Mouse (Mus musculus): ENCODE measurements around the gene Ankrd6. TPM values are rescaled to one million over a fixed set of nuclear protein-coding genes. Genes with fewer than 3 reads are reported as not detected.
A peak's percentile ranks its signal among the peaks of the same experiment; 100 is the strongest.
"Not testable (repeated sequence)": the region's sequence is repeated elsewhere in the genome, so short reads cannot be mapped to it uniquely, and the experiment has no call there.

Gene Ankrd6
- 2.8 and 5.0 TPM in 2 replicates for total RNA-seq (2017)

DNA sequence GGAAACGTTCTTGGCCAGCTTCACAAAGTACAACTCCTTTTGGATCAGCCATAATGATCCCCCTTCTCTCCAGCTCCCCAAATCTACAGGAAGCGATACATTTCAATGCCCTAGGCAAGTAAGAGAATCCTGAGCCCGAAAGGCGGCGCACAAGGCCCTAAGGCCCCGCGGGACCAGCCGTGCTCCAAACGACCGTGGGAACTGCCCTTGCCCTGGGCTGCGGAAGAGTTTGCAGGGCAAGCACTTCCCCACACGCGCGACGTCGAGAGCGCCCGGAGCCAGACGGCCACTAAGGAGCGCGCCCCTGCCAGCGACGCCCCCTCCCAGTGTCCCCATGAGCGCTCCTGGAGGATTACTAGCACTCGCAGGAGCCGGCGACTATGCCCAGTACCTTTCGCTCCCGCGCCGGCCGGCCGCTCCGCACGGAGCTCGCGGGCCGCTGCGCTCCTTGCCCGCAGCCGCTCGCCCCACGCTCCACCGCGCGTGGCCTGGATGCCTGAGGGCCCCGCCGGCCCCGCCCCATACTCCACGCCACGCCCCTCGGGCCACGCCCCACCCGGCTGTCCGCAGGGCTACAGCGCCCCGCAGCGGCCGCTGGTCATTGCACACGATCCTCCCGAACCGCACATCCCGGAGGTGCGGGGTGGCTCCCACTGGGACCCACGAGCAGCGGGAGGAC is at the start of gene Ankrd6:
TSS of gene Ankrd6 (minus strand) at position 486 of the 679 bp plus-strand sequence.
- ATAC-seq (replicated peaks in 1 of 2; ENCODE audit: insufficient read depth in 1 of 2, low FRiP score in 2 of 2, low TSS enrichment in 1 of 2, low read depth in 1 of 2, poor library complexity in 2 of 2, severe bottlenecking in 2 of 2): peak; percentile 73 to 87

DNA sequence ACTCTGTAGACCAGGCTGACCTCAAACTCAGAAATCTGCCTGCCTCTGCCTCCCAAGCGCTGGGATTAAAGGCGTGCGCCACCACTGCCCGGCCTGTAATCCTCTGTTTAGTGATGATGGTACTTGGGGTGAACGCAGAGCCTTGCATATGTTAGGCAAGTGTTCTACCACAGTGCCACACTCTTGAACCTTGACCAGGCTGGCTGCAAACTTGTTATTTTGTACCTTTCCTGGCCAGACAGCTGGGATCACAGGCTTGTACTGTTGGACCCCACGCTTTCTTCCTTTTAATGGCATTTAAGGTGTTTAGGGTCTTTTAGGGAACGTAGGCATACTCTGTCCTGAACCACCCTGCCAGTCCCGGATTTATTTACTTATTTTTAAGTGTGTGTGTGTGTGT is 48.4 kb upstream of the Ankrd6 start:
- no peak for ATAC-seq (replicated peaks in 1 of 2; ENCODE audit: insufficient read depth in 1 of 2, low FRiP score in 2 of 2, low TSS enrichment in 1 of 2, low read depth in 1 of 2, poor library complexity in 2 of 2, severe bottlenecking in 2 of 2)

DNA sequence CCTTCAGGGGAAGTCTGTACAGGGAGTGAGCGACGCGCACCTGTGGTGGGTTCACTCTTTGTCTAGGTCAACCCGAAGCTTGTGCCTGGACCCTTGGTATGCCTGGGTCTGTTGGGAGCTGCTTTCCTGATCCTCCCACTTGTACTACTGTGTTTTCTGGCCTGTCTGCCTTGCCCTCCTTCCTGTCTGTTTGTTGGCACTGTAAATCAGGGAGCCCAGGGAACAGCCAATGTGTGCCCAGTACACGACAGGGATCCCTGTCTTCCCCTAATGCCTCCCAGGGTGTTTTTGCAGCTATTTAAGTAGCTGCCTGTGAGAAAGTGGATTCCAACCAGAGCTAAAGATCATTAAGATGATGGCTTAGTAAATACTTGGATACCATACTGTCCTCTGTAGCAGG is 46.9 kb upstream of the Ankrd6 start:
- no peak for ATAC-seq (replicated peaks in 1 of 2; ENCODE audit: insufficient read depth in 1 of 2, low FRiP score in 2 of 2, low TSS enrichment in 1 of 2, low read depth in 1 of 2, poor library complexity in 2 of 2, severe bottlenecking in 2 of 2)

DNA sequence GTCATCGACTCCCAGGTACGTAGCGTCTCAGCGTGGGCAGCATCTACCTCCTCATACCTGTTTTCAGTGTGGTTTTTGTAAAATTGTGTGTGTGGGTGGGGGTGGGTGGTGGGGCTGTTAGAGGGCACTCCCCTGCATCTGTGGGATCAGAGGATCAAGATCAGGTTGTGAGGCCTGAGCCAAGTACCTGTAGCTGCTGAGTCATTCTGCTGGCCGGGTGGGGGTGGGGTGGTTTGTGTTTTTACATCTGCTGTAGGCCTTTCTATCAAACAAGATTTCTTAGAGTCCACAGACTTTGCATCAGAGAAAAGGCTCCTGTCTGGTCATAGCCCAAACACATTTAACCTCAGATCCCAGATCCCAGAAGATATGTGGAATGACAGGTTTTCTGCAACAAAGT is 45.4 kb upstream of the Ankrd6 start:
- no peak for ATAC-seq (replicated peaks in 1 of 2; ENCODE audit: insufficient read depth in 1 of 2, low FRiP score in 2 of 2, low TSS enrichment in 1 of 2, low read depth in 1 of 2, poor library complexity in 2 of 2, severe bottlenecking in 2 of 2)

DNA sequence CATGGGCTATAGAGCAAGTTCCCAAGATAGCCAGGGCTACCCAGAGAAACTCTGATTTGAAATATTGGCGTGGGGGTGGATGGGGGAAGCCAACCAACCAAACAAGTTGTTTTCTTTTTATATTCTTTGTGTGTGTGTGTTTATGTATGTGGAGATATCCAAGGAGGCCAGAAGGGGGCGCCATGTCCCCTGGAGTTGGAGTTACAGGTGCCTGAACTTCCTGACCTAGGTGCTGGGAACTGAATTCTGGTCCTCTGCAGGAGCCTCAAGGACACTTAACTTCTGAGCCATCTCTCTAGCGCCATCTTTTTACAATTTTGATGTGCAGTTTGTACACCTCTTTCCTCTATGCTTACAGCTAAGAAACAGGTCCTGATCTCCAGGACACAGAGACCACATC is 43.5 kb upstream of the Ankrd6 start:
- no peak for ATAC-seq (replicated peaks in 1 of 2; ENCODE audit: insufficient read depth in 1 of 2, low FRiP score in 2 of 2, low TSS enrichment in 1 of 2, low read depth in 1 of 2, poor library complexity in 2 of 2, severe bottlenecking in 2 of 2)

DNA sequence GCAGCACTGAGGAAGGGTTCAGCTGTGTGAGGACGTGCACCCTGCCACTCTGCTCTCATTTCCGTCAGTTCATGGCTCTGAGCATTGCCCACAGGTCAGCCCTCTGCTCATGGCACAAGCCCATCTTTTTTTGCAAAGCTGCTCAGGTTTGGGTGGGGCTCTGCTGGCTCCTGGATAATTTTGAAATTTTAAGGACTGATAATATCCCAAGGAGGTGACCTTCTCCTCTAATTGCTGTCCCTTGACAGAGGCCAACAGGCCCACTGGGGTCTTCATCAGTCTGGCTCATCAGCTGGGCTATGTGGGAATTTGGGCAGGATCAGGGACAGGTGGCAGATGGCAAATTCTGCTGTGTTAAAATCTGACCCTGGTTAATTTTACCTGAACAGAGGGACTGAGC is 38.7 kb upstream of the Ankrd6 start:
- no peak for ATAC-seq (replicated peaks in 1 of 2; ENCODE audit: insufficient read depth in 1 of 2, low FRiP score in 2 of 2, low TSS enrichment in 1 of 2, low read depth in 1 of 2, poor library complexity in 2 of 2, severe bottlenecking in 2 of 2)

DNA sequence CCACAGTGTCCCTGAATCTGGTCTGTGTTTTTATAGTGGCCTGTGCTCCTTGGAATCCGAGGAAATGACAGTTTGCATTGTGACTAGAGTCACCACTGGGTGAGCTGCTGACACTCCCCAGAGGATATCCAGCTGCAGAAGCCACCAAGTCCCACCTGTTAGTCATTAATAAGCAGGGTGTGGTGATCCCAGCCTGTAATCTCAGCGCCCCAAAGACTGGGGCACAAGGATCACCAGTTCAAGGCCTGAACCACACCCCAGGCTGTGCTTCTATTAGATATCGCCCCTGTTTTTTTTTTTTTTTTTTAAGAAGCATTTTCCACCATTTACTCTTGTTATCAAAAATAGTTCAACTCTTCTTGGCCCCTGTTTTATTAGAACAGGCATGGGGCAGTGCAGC is 36.4 kb upstream of the Ankrd6 start:
- no peak; a peak in 1 of 4 replicates for ATAC-seq (replicated peaks in 1 of 2; ENCODE audit: insufficient read depth in 1 of 2, low FRiP score in 2 of 2, low TSS enrichment in 1 of 2, low read depth in 1 of 2, poor library complexity in 2 of 2, severe bottlenecking in 2 of 2)

DNA sequence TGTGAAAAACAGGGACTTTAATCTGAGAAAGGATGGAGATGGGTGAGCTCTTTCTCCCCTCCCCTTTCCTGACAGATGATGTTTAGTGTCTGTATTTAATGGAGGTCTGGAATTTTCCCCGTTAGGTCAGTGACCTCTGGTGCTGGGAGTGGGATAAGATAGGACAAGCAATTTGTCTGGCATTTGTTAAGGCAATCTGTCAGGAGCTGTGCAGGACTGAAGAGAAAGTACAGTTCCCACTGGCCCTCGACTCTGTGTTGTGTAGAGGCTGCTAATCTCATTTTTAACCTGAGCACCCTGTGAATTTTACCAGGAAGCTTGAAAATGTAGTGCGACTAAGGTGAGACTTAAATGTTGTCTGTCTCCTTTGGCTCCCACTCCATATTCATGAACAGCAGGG is 35.0 kb upstream of the Ankrd6 start:
- ATAC-seq (replicated peaks in 1 of 2; ENCODE audit: insufficient read depth in 1 of 2, low FRiP score in 2 of 2, low TSS enrichment in 1 of 2, low read depth in 1 of 2, poor library complexity in 2 of 2, severe bottlenecking in 2 of 2): no peak

DNA sequence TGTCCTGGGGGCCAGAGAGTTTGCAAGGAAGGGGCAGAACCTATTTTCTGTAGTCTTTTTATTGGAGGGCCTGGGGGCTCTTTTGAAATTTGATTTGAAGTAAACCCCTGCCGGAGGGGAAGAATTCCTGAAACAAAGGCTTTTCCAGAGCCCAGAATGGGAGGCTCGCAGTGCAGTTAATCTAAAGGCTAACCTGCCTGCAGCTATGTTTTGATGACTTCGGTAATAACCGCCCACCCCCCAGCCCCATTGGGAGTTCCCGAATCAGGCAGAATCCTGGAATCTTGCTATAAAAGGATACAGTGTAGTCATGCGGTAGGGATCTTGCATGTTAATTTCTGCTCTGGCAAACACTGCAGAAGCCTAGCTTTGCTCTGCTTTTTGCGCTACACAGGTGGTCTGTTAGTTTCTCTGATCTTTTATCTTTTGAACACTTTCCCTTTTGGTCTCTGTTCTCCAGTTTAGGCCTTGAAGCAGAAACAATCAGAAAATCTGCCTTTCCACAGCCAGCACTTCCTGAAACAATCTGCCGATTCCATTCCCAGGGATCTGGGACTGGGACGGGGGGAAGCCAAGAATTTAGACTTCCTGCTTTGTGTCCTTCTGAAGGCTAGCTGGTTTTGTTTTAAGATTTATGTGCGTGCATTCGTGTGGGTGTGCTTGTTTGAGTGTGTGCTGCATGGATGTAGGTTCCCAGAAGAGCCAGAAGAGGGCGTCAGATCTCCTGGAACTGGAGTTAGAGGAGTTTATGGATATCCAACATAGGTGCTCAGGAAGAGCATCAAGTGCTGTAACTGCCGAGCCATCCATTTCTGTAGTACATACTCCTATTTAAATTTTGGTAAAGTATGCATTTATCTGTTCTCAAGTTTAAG is 34.4 kb upstream of the Ankrd6 start:
- no peak for ATAC-seq (replicated peaks in 1 of 2; ENCODE audit: insufficient read depth in 1 of 2, low FRiP score in 2 of 2, low TSS enrichment in 1 of 2, low read depth in 1 of 2, poor library complexity in 2 of 2, severe bottlenecking in 2 of 2)

DNA sequence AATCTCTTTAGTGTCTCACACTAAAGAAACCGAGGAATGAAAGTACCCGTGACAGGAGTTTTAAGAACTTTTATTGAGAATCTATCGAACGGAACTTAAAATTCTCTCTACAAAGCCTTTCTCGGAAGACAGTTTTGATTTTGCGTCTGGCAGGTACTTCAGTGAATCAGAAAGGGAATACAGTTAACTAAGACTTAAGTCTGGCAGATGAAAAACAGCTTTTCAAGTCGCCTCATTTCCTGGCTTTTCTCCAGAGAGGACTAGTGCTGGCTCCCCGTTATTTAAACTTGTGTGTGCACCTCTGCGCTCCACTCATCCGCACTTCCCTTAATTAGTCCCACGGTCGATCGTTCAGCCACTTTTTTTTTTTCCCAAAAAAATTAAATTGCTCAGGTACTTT is 33.6 kb upstream of the Ankrd6 start:
- no peak for ATAC-seq (replicated peaks in 1 of 2; ENCODE audit: insufficient read depth in 1 of 2, low FRiP score in 2 of 2, low TSS enrichment in 1 of 2, low read depth in 1 of 2, poor library complexity in 2 of 2, severe bottlenecking in 2 of 2)

DNA sequence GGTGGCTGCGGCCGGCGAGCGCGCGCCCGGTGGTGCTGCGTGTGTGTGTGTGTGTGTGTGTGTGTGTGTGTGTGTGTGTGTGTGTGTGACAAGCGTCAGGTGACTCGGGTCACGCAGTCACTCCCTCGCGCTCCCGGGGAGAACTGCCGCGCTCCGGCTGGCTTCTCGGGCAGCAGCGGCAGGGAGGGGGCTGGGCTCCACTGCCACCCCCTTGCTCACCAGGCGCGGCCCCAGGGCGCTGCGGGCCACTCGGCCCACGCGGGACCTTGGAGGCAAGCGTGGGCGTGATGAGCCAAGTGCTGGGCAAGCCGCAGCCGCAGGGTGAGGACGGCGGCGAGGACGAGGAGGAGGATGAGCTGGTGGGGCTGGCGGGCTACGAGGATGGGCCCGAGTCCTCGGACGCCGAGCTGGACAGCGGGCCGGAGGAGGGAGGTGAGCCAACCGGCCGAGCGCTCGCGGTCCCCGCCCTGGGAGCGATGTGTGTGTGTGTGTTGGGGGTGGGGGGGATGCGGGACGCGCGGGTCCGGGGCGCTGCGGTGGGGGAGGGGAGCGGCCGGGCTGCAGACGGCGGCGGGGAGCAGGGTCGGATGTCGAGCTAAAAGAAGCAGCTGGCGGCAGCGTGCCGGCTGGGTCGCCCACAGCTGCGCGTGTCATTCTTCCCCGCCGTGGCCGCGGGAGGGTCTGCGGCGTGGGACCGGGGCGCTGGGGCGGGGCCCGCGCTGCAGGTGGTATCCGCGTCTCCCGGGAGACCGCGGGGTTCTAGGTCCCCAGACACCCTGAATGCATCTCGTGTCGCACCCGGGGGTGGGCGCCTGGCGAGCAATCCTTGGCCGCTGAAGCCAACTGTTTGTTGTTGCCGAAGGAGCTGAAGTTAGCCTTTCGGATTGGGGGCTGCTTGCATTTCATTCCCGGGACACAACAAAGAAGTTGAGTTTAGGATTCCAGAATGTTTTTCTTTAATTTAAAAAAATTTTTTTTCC is 32.8 kb upstream of the Ankrd6 start:
- ATAC-seq (replicated peaks in 1 of 2; ENCODE audit: insufficient read depth in 1 of 2, low FRiP score in 2 of 2, low TSS enrichment in 1 of 2, low read depth in 1 of 2, poor library complexity in 2 of 2, severe bottlenecking in 2 of 2): 0 out of 4 replicates have a peak, but pooled peaks of 1 of the 2 experiments have one; percentile 23

DNA sequence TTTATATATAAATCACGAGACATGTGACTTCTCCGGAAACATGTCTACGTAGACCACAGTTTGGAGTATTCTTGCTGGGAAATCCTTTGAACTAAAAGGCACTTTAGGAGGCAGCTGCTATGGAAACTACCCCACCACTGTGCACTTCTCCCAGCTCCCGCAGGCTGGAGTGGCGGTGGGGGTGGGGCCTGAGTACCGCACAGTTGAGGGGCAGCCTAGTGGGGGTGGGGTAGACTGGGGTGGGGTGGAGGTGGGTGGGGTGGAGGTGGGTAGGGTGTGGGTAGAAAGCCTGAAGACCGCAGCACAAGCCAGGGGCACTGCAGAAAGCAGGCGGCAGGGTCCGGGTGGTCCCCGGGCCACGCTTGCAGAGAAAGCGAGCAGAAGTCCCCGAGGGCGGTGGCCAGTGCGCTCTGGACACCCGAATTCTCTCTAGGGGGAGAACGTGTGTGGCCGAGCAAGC is 32.1 kb upstream of the Ankrd6 start, which contains the start of gene Rragd:
TSS of gene Rragd (plus strand) at position 322 of the 460 bp plus-strand sequence.
- ATAC-seq (replicated peaks in 1 of 2; ENCODE audit: insufficient read depth in 1 of 2, low FRiP score in 2 of 2, low TSS enrichment in 1 of 2, low read depth in 1 of 2, poor library complexity in 2 of 2, severe bottlenecking in 2 of 2): peak; percentile 15 to 38; a peak in 1 of 4 replicates

DNA sequence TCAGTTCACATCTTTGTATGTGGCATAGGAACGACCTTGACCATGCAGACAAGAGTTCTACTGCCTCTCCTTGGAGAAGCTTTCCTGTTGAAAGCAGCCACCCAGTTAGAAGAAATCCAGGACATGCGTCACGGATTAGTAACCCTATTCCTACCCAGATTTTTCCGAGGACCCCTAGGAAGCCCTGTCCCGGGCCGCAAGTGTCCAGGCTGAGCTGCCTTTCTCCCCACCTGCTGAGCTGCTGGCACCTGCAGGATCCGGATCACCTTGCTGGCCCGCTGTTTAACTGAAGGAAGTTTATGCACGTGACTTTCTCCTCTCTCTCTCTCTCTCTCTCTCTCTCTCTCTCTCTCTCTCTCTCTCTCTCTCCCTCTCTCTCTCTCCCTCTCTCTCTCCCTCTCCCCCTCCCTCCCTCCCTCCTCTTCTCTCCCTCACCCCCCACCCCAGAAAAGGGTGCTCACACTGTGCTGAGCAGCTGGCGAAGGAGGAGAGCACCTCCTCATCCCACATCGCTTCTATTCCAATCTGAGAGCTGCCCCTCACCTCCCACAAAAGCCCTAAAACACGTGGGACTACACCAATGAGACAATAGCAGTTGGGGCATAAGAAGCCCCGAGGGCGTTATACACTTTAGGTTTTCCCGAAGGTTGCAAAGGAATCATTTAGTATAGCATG is 31.5 kb upstream of the Ankrd6 start:
- ATAC-seq (replicated peaks in 1 of 2; ENCODE audit: insufficient read depth in 1 of 2, low FRiP score in 2 of 2, low TSS enrichment in 1 of 2, low read depth in 1 of 2, poor library complexity in 2 of 2, severe bottlenecking in 2 of 2): 0 out of 4 replicates have a peak, but pooled peaks of 1 of the 2 experiments have one; percentile 9

DNA sequence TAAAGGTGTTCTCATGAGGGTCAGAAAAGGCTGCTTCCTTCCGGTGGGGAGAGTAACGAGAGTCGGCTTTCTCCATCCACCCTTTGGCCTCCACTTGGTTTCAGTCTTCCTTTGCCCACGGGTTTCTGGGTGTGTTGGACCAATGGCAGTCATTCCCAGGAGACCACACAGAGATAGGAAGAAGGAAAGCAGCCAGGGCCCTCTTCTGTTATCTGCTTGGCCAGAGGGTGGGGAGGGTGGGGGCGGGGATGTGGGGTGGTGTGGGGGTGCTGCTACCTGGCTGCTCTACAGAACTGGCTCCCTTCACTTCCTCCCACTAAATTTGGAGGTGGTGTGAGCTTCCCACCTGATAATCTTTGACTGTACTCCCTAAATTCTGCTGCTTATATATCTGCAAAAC is 31.0 kb upstream of the Ankrd6 start:
- ATAC-seq (replicated peaks in 1 of 2; ENCODE audit: insufficient read depth in 1 of 2, low FRiP score in 2 of 2, low TSS enrichment in 1 of 2, low read depth in 1 of 2, poor library complexity in 2 of 2, severe bottlenecking in 2 of 2): no peak

DNA sequence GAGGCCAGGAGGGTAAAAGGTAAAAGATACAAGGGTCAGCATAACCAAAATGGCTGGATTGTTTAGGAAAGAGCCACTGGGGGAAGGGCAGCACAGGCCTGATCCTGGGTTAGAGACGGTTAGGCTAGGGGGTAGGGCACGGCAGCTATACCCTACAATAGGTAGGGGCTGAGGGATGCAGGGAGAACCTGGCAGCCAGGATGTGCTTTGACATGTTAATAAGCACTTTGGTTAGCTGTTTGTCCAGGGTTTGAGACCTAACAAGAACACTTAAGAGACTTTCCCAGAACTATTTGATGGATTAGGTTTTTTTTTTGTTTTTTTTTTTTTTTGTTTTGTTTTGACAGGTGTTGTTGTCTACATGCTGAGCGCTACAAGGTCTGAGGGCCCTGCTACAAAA is 29.4 kb upstream of the Ankrd6 start:
- ATAC-seq (replicated peaks in 1 of 2; ENCODE audit: insufficient read depth in 1 of 2, low FRiP score in 2 of 2, low TSS enrichment in 1 of 2, low read depth in 1 of 2, poor library complexity in 2 of 2, severe bottlenecking in 2 of 2): no peak

DNA sequence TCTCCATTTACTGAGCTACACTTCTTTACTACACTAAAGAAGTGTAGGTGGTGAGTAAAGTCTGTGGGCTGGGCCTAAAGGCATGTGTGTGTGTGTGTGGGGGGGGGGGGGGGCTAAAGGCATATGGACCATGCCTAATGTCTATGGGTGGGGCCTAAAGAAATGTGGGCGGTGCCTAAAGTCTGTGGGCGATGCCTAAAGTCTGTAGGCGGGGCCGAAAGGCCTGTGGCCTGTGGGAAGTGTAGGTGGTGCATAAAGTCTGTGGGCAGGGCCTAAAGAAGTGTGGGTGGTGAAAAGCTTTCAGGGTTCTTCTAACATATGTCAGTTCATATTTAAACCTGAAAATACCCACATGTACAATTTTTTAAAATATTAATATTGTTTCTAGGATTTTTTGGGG is 26.7 kb upstream of the Ankrd6 start:
- no peak for ATAC-seq (replicated peaks in 1 of 2; ENCODE audit: insufficient read depth in 1 of 2, low FRiP score in 2 of 2, low TSS enrichment in 1 of 2, low read depth in 1 of 2, poor library complexity in 2 of 2, severe bottlenecking in 2 of 2)

DNA sequence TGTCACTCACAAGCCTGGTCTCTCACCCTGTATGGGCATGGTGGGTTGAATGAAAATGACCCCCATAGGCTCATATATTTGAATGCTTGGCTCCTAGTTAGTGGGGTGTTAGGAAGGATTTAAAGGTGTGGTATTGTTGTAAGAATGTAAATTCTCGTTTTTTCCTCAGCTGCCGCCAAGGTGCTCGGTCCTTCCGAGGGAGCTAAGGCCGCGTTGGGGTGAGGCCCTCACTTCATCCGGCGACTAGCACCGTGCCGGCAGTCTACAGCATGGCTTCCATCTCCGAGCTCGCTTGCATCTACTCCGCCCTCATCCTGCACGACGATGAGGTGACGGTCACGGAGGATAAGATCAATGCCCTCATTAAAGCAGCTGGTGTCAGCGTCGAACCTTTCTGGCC is 14.0 kb upstream of the Ankrd6 start:
- ATAC-seq (replicated peaks in 1 of 2; ENCODE audit: insufficient read depth in 1 of 2, low FRiP score in 2 of 2, low TSS enrichment in 1 of 2, low read depth in 1 of 2, poor library complexity in 2 of 2, severe bottlenecking in 2 of 2): not testable (repeated sequence)

Measured in hematopoietic stem cell, adult 5-6 weeks (primary cell).